Mouse (Mus musculus) lung, adult 2 months (tissue): ENCODE data around the gene Srp54a.
"Not testable (repeated sequence)": the region's sequence is repeated elsewhere in the genome, so short reads cannot be mapped to it uniquely, and the experiment has no call there.

ENCODE experiments used
- CTCF ChIP-seq: fragments of 200-500 bp; IDR thresholded peaks from 2 replicates; pipeline ENCODE4 v1.5.1; 2011; ENCODE audit warnings: mild to moderate bottlenecking, low read length, control low read depth; ENCODE audit not compliant: insufficient read depth
- POLR2A ChIP-seq: fragments of 200-500 bp; IDR thresholded peaks from 2 replicates; pipeline ENCODE4 v1.6.1; 2011; ENCODE audit warnings: low read depth, mild to moderate bottlenecking, control low read depth, low read length, borderline replicate concordance; ENCODE audit errors: extremely low read depth

- TF ChIP-seq POLR2A, CTCF: not testable (repeated sequence)
These were observed 55.5 kb downstream of the Srp54a start for GRCm38 (mm10) chr12:55135540-55135939.
